ENCODE assay signal across 15 mouse cellular contexts in the genomic region with DNA sequence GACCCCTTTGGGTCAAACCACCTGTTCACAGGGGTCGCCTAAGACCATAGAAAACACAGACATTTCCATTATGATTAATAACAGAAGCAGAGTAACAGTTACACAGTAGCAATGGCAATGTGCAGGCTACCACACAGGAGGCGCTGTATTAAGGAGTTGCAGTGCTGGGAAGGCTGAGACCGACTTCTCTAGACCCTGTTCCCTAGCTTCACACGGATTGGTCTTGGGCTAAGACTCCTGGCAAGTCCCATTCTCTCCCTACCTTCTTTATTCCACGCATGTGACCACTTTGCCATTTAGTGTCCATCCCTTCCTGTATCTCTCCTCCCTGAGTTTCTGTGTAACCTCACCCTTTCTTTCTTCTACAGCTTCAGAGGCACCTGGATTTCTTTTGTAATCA.
"Had no signal": no experiment of that assay in that cellular context is flagged by ENCODE, and none has a peak within 500 bp of the region (broad histone marks: within the 10 kb centered on the region; RNA-seq: fewer than 3 reads in every experiment).

No protein-coding gene starts in this region.

- H3K9me3 ChIP-seq: kidney, embryonic 15.5 days; liver, embryonic 13.5 days; midbrain, embryonic 15.5 days; neural tube, embryonic 12.5 days; neural tube, embryonic 15.5 days had no signal

- H3K4me3 ChIP-seq: kidney, embryonic 15.5 days; liver, embryonic 13.5 days; midbrain, embryonic 15.5 days; neural tube, embryonic 12.5 days; neural tube, embryonic 15.5 days had no signal

- DNase-seq: kidney, adult 11 months; kidney, adult 8-10 months; kidney, postnatal 10 days; kidney, postnatal 36 days; liver, embryonic 13.5 days; lung, postnatal 4 days; right cerebral cortex, adult 18-20 months; right cerebral cortex, postnatal 14 days; right cerebral cortex, postnatal 4 days; thymus, postnatal 25 days had no signal

- H3K27me3 ChIP-seq: kidney, embryonic 15.5 days; liver, embryonic 13.5 days; midbrain, embryonic 15.5 days; neural tube, embryonic 12.5 days; neural tube, embryonic 15.5 days had no signal

- ATAC-seq: midbrain, embryonic 15.5 days had no signal

- H3K9ac ChIP-seq: kidney, embryonic 15.5 days; liver, embryonic 13.5 days; midbrain, embryonic 15.5 days; neural tube, embryonic 12.5 days; neural tube, embryonic 15.5 days had no signal

- H3K36me3 ChIP-seq: kidney, embryonic 15.5 days; liver, embryonic 13.5 days; midbrain, embryonic 15.5 days; neural tube, embryonic 12.5 days; neural tube, embryonic 15.5 days had no signal

- H3K4me2 ChIP-seq: kidney, embryonic 15.5 days; liver, embryonic 13.5 days; midbrain, embryonic 11.5 days; midbrain, embryonic 15.5 days; neural tube, embryonic 12.5 days; neural tube, embryonic 15.5 days had no signal

- H3K4me1 ChIP-seq: liver, embryonic 13.5 days; midbrain, embryonic 15.5 days; neural tube, embryonic 12.5 days; neural tube, embryonic 15.5 days had no signal

- H3K27ac ChIP-seq: kidney, embryonic 15.5 days; liver, embryonic 13.5 days; midbrain, embryonic 15.5 days; neural tube, embryonic 12.5 days; neural tube, embryonic 15.5 days had no signal
